Mouse (Mus musculus): Measurements from ENCODE around the gene Pfn1. TPM values are rescaled to one million over a fixed set of nuclear protein-coding genes. Genes with fewer than 3 reads are reported as not detected.

The Pfn1 gene
- total RNA-seq, 1 experiment from 2014 or later: 461 TPM

DNA sequence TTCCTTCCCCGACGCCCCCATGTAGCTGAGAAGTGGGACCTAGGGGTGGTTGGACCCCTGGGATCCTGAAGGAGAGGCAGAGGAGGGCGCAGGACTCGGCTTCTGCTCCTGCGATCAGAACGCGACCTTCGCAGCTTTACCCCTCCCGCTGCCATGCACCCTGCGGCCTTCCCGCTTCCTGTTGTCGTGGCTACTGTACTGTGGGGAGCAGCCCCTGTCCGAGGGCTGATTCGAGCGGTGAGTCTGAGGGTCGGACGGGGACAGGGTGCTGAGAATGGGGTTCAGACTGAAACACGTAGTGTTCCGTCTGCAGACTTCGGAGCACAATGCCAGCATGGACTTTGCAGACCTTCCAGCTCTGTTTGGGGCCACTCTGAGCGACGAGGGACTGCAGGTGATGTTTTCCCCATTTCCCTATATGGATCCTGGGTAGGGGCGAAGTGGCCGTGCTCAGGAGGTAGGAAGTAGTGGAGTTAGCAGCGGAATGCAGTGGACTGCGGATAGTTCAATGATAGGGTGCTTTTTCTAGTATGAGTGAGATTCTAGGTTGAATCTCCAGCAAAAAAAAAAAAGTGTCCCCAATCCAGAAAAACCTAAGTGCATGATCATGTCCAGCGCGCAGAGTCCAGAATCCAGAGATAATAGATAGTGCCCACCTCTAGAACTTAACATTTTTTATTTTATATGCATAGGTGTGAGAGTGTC is 6.6 kb downstream of the Pfn1 start:
- no peak for ATAC-seq (replicated peaks in 1 of 2; ENCODE audit: insufficient read depth in 1 of 2, low FRiP score in 2 of 2, low TSS enrichment in 1 of 2, low read depth in 1 of 2, poor library complexity in 2 of 2, severe bottlenecking in 2 of 2)

GRCm38 (mm10) chr11:70646691-70647650 is 7.5 kb downstream of the Pfn1 start, which contains the start of the genes Rnf167 and Slc25a11:
Gene Rnf167, plus strand, starts transcription at chr11:70647235.
Gene Slc25a11, minus strand, starts transcription at chr11:70647479.
- ATAC-seq (replicated peaks in 1 of 2; ENCODE audit: insufficient read depth in 1 of 2, low FRiP score in 2 of 2, low TSS enrichment in 1 of 2, low read depth in 1 of 2, poor library complexity in 2 of 2, severe bottlenecking in 2 of 2): peak; percentile 77 to 85

- ATAC-seq (replicated peaks in 1 of 2; ENCODE audit: insufficient read depth in 1 of 2, low FRiP score in 2 of 2, low TSS enrichment in 1 of 2, low read depth in 1 of 2, poor library complexity in 2 of 2, severe bottlenecking in 2 of 2): no peak
Observed at GRCm38 (mm10) chr11:70646259-70646555, 8.2 kb downstream of the Pfn1 start.

DNA sequence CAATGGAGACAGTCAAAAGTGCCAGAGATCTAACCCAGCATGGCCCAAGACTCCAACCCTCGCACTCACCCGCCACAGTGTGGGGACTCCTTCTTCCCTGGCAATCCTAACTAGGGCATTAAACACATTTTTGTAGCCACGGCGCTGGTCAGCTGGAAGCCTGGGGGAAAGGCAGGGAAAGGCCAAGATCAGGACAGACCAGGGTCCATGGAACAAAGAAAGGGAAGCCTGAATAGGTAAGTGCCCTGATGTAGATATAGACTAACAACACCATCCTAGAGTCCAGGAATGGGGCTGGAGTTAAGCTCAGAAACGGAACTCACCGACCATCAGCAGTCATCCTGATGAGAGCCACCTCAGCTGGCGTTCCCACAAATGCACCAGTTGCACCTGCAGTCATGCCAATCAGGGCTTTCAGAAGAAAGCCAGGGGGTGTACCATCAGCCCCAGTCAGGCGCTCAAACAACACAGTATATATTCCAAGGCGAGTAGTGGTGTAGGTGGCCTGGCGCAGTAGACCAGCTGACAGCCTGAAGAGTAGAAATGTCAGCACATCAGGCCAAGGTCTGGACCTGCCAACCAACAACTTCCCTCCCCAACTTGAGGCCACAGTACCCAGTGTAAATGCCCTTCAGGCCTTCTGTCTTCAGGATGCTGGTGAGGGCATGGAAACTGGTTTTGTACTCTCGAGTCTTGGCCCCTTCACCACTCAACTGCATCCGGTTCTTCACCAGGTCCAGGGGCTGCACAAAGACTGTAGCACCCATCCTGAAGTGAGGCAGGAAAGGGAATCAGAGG is 8.8 kb downstream of the Pfn1 start:
- no peak for ATAC-seq (replicated peaks in 1 of 2; ENCODE audit: insufficient read depth in 1 of 2, low FRiP score in 2 of 2, low TSS enrichment in 1 of 2, low read depth in 1 of 2, poor library complexity in 2 of 2, severe bottlenecking in 2 of 2)

DNA sequence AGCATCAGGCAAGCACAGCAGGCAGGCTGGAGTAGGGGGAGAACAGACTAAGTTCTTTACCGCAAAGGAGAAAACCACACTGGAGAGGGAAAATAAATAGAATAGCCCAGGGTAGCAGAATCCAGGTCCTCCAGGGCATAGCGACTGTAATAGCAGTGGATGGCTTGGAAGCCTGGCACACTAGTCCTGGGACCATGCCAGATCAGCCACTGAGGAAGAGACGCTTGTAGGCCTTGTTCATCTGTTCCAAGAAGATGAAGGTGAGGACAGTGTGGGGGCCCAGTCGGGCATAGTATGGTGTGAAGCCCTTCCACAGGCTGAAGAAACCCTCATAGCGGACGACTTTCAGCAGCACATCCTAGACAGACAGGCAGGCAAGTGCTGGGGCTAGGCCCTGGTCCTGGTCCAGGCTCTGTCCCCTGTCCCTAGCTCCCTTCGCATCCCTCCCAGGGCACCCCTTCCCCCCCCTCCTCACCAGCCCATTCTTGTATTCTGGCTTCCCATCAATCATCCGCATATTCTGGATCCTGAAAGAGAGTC is 9.8 kb downstream of the Pfn1 start:
- no peak for ATAC-seq (replicated peaks in 1 of 2; ENCODE audit: insufficient read depth in 1 of 2, low FRiP score in 2 of 2, low TSS enrichment in 1 of 2, low read depth in 1 of 2, poor library complexity in 2 of 2, severe bottlenecking in 2 of 2)

GRCm38 (mm10) chr11:70643051-70643450 is 11.4 kb downstream of the Pfn1 start:
- no peak for ATAC-seq (replicated peaks in 1 of 2; ENCODE audit: insufficient read depth in 1 of 2, low FRiP score in 2 of 2, low TSS enrichment in 1 of 2, low read depth in 1 of 2, poor library complexity in 2 of 2, severe bottlenecking in 2 of 2)

DNA sequence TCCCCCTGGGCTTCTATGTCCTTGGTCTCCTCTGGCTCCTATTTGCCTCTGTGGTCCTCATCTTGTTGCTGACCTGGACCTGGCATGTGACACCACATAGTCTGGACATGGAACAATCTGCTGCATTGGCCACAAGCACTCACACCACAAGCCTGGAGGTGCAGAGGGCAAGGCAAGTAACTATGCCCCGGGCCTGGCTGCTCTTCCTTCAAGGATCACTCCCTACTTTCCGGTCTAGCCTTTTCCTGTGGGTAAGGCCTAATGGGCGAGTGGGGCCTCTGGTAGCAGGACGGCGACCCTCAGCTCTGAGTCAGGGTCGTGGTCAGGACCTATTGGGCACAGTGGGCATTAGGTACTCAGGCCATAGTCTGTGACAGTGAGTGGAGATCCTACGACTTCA is 13.2 kb downstream of the Pfn1 start:
- no peak for ATAC-seq (replicated peaks in 1 of 2; ENCODE audit: insufficient read depth in 1 of 2, low FRiP score in 2 of 2, low TSS enrichment in 1 of 2, low read depth in 1 of 2, poor library complexity in 2 of 2, severe bottlenecking in 2 of 2)

GRCm38 (mm10) chr11:70639976-70640375 is 14.5 kb downstream of the Pfn1 start:
- ATAC-seq (replicated peaks in 1 of 2; ENCODE audit: insufficient read depth in 1 of 2, low FRiP score in 2 of 2, low TSS enrichment in 1 of 2, low read depth in 1 of 2, poor library complexity in 2 of 2, severe bottlenecking in 2 of 2): no peak

GRCm38 (mm10) chr11:70638714-70639278 is 15.6 kb downstream of the Pfn1 start, which contains the start of gene Gp1ba:
Gene Gp1ba, plus strand, starts transcription at chr11:70639122.
- ATAC-seq (replicated peaks in 1 of 2; ENCODE audit: insufficient read depth in 1 of 2, low FRiP score in 2 of 2, low TSS enrichment in 1 of 2, low read depth in 1 of 2, poor library complexity in 2 of 2, severe bottlenecking in 2 of 2): peak; percentile 76 to 89

- no peak for ATAC-seq (replicated peaks in 1 of 2; ENCODE audit: insufficient read depth in 1 of 2, low FRiP score in 2 of 2, low TSS enrichment in 1 of 2, low read depth in 1 of 2, poor library complexity in 2 of 2, severe bottlenecking in 2 of 2)
Observed at GRCm38 (mm10) chr11:70638293-70638692, 16.2 kb downstream of the Pfn1 start.

DNA sequence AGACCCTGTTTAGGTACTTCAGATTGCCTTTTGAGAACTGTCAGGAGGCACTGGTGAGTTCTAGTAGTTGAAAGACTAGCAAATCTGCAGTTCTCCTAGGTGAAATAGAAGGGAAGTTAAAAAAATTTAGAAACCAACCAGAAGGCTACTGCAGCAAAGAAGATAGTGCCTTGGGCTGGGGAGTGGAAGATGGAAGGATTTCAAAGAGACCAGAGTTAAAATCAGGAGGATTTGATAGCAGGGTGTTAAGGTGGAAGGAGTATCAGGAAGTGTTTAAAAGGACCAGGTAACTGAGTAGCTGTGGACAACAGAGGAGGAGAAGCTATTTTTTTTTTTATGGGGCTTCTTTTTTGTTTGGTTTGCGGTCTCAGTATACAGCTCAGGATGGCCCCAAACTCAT is 16.7 kb downstream of the Pfn1 start:
- ATAC-seq (replicated peaks in 1 of 2; ENCODE audit: insufficient read depth in 1 of 2, low FRiP score in 2 of 2, low TSS enrichment in 1 of 2, low read depth in 1 of 2, poor library complexity in 2 of 2, severe bottlenecking in 2 of 2): no peak

DNA sequence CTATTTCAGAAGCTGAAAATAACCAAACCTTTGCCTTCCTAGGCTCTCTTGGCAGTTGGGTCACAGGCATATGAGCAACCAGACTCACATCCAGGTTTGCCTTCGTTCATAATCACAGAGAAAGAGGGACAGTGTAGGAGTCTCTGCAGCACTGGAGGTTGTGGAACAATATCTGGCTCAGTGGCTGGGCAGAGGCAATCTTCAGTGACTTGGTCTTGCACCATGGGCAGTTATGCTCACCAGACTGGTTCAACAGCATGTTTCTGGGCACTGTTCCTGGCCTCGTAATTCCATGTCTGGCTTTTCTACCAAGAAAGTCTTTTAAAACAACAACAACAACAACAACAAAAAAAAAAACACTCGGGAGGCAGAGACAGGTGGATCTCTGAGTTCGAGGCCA is 18.8 kb downstream of the Pfn1 start:
- no peak for ATAC-seq (replicated peaks in 1 of 2; ENCODE audit: insufficient read depth in 1 of 2, low FRiP score in 2 of 2, low TSS enrichment in 1 of 2, low read depth in 1 of 2, poor library complexity in 2 of 2, severe bottlenecking in 2 of 2)

GRCm38 (mm10) chr11:70630129-70630528 is 24.3 kb downstream of the Pfn1 start:
- ATAC-seq (replicated peaks in 1 of 2; ENCODE audit: insufficient read depth in 1 of 2, low FRiP score in 2 of 2, low TSS enrichment in 1 of 2, low read depth in 1 of 2, poor library complexity in 2 of 2, severe bottlenecking in 2 of 2): no peak

- ATAC-seq (replicated peaks in 1 of 2; ENCODE audit: insufficient read depth in 1 of 2, low FRiP score in 2 of 2, low TSS enrichment in 1 of 2, low read depth in 1 of 2, poor library complexity in 2 of 2, severe bottlenecking in 2 of 2): peak in 1 of 2 experiments; percentile 45; a peak in 1 of 4 replicates
Observed at GRCm38 (mm10) chr11:70629557-70629956, 24.9 kb downstream of the Pfn1 start.

DNA sequence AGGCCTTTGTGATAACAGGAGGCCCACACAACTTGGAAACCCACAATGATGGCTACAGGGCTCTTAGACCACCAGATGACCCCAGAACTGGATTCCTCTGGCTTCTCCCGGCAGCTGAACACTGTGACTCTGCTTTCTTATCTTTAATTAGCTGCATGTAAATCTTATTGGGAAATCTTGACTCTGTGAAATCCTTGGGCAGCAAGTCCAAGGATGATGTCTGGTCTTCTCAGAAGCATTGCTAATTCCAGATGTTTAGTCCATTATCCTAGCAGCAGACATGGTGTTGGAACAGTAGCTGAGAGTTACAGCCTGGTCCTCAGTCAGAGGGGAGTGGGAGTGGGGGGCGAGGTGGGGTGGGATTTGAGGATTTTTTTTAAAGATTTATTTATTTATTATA is 26.0 kb downstream of the Pfn1 start:
- no peak for ATAC-seq (replicated peaks in 1 of 2; ENCODE audit: insufficient read depth in 1 of 2, low FRiP score in 2 of 2, low TSS enrichment in 1 of 2, low read depth in 1 of 2, poor library complexity in 2 of 2, severe bottlenecking in 2 of 2)

GRCm38 (mm10) chr11:70626877-70627276 is 27.6 kb downstream of the Pfn1 start:
- no peak for ATAC-seq (replicated peaks in 1 of 2; ENCODE audit: insufficient read depth in 1 of 2, low FRiP score in 2 of 2, low TSS enrichment in 1 of 2, low read depth in 1 of 2, poor library complexity in 2 of 2, severe bottlenecking in 2 of 2)

- 0 out of 4 replicates have a peak, but pooled peaks of 1 of the 2 experiments have one; percentile 27 for ATAC-seq (replicated peaks in 1 of 2; ENCODE audit: insufficient read depth in 1 of 2, low FRiP score in 2 of 2, low TSS enrichment in 1 of 2, low read depth in 1 of 2, poor library complexity in 2 of 2, severe bottlenecking in 2 of 2)
Observed at GRCm38 (mm10) chr11:70625473-70625872, 29.0 kb downstream of the Pfn1 start.

All from hematopoietic stem cell, adult 5-6 weeks (primary cell).